Mouse (Mus musculus) lung, postnatal 10 days (tissue): Measurements from ENCODE around the gene Hnrnpa0.
"Not testable (repeated sequence)": the region's sequence is repeated elsewhere in the genome, so short reads cannot be mapped to it uniquely, and the experiment has no call there.

Source experiments
- DNase-seq: peaks from one replicate; pipeline ENCODE4 v3.0.0; 2021

Hnrnpa0 gene

GRCm38 (mm10) chr13:58128396-58128767 is at the start of gene Hnrnpa0:
Hnrnpa0 (minus strand) TSS chr13:58128556.
- peak; percentile 95 for DNase-seq

- peak; percentile 98 for DNase-seq
Observed at GRCm38 (mm10) chr13:58177511-58178208, 49.3 kb upstream of the Hnrnpa0 start.

- no peak for DNase-seq
Observed at GRCm38 (mm10) chr13:58176105-58176504, 47.7 kb upstream of the Hnrnpa0 start.

GRCm38 (mm10) chr13:58168119-58168518 is 39.8 kb upstream of the Hnrnpa0 start:
- no peak for DNase-seq

GRCm38 (mm10) chr13:58163343-58163742 is 35.0 kb upstream of the Hnrnpa0 start:
- DNase-seq = no peak

GRCm38 (mm10) chr13:58160761-58161160 is 32.4 kb upstream of the Hnrnpa0 start:
- DNase-seq = no peak

GRCm38 (mm10) chr13:58158099-58158912 is 29.9 kb upstream of the Hnrnpa0 start:
- DNase-seq = peak; percentile 94

GRCm38 (mm10) chr13:58157447-58158098 is 29.2 kb upstream of the Hnrnpa0 start, which contains the start of gene Idnk:
Idnk (plus strand) TSS chr13:58157649.
- peak; percentile 94 for DNase-seq

- no peak for DNase-seq
Observed at GRCm38 (mm10) chr13:58157036-58157435, 28.7 kb upstream of the Hnrnpa0 start.

GRCm38 (mm10) chr13:58156031-58156430 is 27.7 kb upstream of the Hnrnpa0 start:
- DNase-seq = no peak

GRCm38 (mm10) chr13:58150442-58150841 is 22.1 kb upstream of the Hnrnpa0 start:
- DNase-seq = no peak

- no peak for DNase-seq
Observed at GRCm38 (mm10) chr13:58149629-58150028, 21.3 kb upstream of the Hnrnpa0 start.

- DNase-seq = peak; percentile 39
Observed at GRCm38 (mm10) chr13:58149033-58149558, 20.7 kb upstream of the Hnrnpa0 start.

- peak; percentile 57 for DNase-seq
Observed at GRCm38 (mm10) chr13:58148256-58148831, 20.0 kb upstream of the Hnrnpa0 start.

GRCm38 (mm10) chr13:58147760-58148159 is 19.4 kb upstream of the Hnrnpa0 start:
- no peak for DNase-seq

GRCm38 (mm10) chr13:58146603-58147002 is 18.2 kb upstream of the Hnrnpa0 start:
- not testable (repeated sequence) for DNase-seq

GRCm38 (mm10) chr13:58131692-58132091 is 3.3 kb upstream of the Hnrnpa0 start:
- DNase-seq = no peak

GRCm38 (mm10) chr13:58129687-58130246 is 1.4 kb upstream of the Hnrnpa0 start:
- no peak for DNase-seq

GRCm38 (mm10) chr13:58128768-58129671 is 664 bp upstream of the Hnrnpa0 start:
- DNase-seq = peak; percentile 97

- DNase-seq = peak; percentile 61
Observed at GRCm38 (mm10) chr13:58127766-58128361, 492 bp downstream of the Hnrnpa0 start.
